Mouse (Mus musculus) kidney, postnatal 0 days (tissue): Measurements from ENCODE around the gene 2310022A10Rik. TPM values are rescaled to one million over a fixed set of nuclear protein-coding genes. Genes with fewer than 3 reads are reported as not detected.

Experiments
- ATAC-seq: fragments of 200-750 bp; cut with Nextera tagmentation; replicated peaks from 2 replicates; pipeline ENCODE4 v1.8.0; 2017; ENCODE audit warnings: low read depth, moderate number of reproducible peaks, moderate TSS enrichment, moderate library complexity; ENCODE audit not compliant: low FRiP score
- DNase-seq: peaks from one replicate; pipeline ENCODE4 v3.0.0-alpha.2; 2016; ENCODE audit warnings: low spot score
- H3K27ac ChIP-seq: fragments of 300-500 bp; sonication (generic); 2 replicates; pipeline ENCODE4 v1.5.1; 2014; ENCODE audit warnings: mild to moderate bottlenecking
- H3K27me3 ChIP-seq: fragments of 300-500 bp; sonication (generic); 2 replicates; pipeline ENCODE4 v1.6.1; 2014; ENCODE audit warnings: low read length, mixed read lengths; ENCODE audit not compliant: insufficient read depth
- H3K36me3 ChIP-seq: fragments of 300-500 bp; sonication (generic); 2 replicates; pipeline ENCODE4 v1.6.1; 2014; ENCODE audit warnings: low read length, mixed read lengths; ENCODE audit not compliant: insufficient read depth
- H3K4me1 ChIP-seq: fragments of 300-500 bp; sonication (generic); replicated peaks from 2 replicates; pipeline ENCODE4 v1.6.1; 2014; ENCODE audit warnings: antibody characterized with exemption, low read length, mixed read lengths; ENCODE audit not compliant: insufficient read depth
- H3K4me2 ChIP-seq: fragments of 300-500 bp; sonication (generic); 2 replicates; pipeline ENCODE4 v1.6.1; 2014; ENCODE audit warnings: mild to moderate bottlenecking, low read length, moderate library complexity, mixed read lengths
- H3K4me3 ChIP-seq: fragments of 300-500 bp; sonication (generic); replicated peaks from 2 replicates; pipeline ENCODE4 v1.5.1; 2014; ENCODE audit warnings: low read depth, low read length
- H3K9ac ChIP-seq: fragments of 300-500 bp; sonication (generic); 2 replicates; pipeline ENCODE4 v1.6.1; 2014; ENCODE audit warnings: low read depth, low read length
- H3K9me3 ChIP-seq: fragments of 300-500 bp; sonication (generic); replicated peaks from 2 replicates; pipeline ENCODE4 v1.6.1; 2016; ENCODE audit warnings: low read length, inconsistent platforms, mixed read lengths
- CTCF ChIP-seq: IDR thresholded peaks from 2 replicates; pipeline ENCODE4 v1.5.1; 2016; ENCODE audit warnings: antibody characterized with exemption, low read depth, mild to moderate bottlenecking, moderate library complexity
- WGBS: fragments of 180-500 bp; shearing (Covaris S2); extraction: QIAGEN DNeasy Blood & Tissue Kit; methylation state at CpG from one replicate; pipeline ENCODE4 v1.1.7; 2014; 5-methylcytosine and 5-hydroxymethylcytosine counted together
- polyA plus RNA-seq: library from polyadenylated mRNA; unstranded; fragments of >200 nt; fragmentation: Nextera tagmentation; extraction: Ambion mirVana; gene quantifications from 2 replicates; pipeline ENCODE4 v1.2.1, GENCODE M21; 2015

Gene 2310022A10Rik
- polyA plus RNA-seq, 1 experiment from 2014 or later, result 20.1 TPM

DNA sequence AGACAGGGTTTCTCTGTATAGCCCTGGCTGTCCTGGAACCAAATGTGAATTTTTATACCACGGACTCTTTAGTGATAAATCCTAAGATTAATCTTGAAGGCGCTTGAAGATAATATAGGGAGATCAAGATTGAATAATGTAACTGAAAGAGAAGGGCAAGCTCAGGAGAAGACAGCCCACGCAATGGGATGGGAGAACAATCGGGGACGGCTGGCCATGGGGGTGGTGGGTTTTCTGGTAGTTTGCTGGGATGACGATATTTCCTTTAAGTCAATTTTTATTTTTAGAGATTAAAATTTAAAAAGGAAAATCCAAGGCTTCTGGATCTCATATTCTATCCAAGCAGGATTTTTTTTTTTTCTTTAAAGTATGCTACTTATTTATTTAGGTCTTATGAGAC is 10.0 kb upstream of the 2310022A10Rik start:
- Histone ChIP-seq H3K4me1 (no peaks in the 10 kb centered on the region), H3K9ac (peak overlapping the region; percentile 53; the same call in 1 of the 2 replicates)
- WGBS, result 37% methylated on average over 6 of the region's 6 CpGs

DNA sequence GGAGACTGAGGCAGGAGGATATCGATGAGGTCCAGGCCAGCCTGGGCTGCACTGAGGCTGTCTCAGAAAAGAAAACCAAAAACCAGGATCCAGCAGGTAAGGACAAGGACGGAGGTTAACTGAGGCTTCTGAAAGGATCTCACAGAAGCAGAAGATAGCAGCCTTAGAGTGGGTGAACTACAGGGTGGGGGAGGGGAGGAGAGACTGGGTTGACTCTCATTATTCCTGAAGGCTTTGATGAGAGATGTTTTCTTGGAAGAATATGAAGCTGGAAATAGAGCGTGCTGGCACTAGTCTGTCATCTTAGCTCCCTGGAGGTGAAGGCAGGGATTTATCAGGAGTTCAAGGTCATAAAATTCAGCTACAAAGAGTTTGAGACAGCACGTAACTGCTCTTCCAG is 9.2 kb upstream of the 2310022A10Rik start:
- no peak overlapping the region for H3K9ac ChIP-seq
- no peak for TF ChIP-seq CTCF
- no peak for DNase-seq
- H3K4me3 ChIP-seq, result no peak overlapping the region
- no peak for ATAC-seq
- no peaks in the 10 kb centered on the region for H3K27me3 ChIP-seq
- no peaks in the 10 kb centered on the region for H3K9me3 ChIP-seq
- no peak overlapping the region for H3K27ac ChIP-seq
- H3K36me3 ChIP-seq, result 0 out of 2 replicates have a peak, but pooled peaks cover 7% of the 10 kb centered on the region
- H3K4me2 ChIP-seq, result no peak overlapping the region
- 88% methylated on average over 4 of the region's 4 CpGs for WGBS
- H3K4me1 ChIP-seq, result no peaks in the 10 kb centered on the region

More for the DNA sequence above, 10.0 kb upstream of the 2310022A10Rik start:
- no peak for ATAC-seq
- DNase-seq, result peak; percentile 6
- H3K36me3 ChIP-seq, result 0 out of 2 replicates have a peak, but pooled peaks cover 7% of the 10 kb centered on the region
- H3K4me2 ChIP-seq, result peak overlapping the region; percentile 76
- H3K9me3 ChIP-seq, result no peaks in the 10 kb centered on the region
- H3K27ac ChIP-seq, result 0 out of 2 replicates have a peak overlapping the region, but pooled peaks have one; percentile 2
- no peak for TF ChIP-seq CTCF
- no peaks in the 10 kb centered on the region for H3K27me3 ChIP-seq
- peak overlapping the region; percentile 45 for H3K4me3 ChIP-seq

DNA sequence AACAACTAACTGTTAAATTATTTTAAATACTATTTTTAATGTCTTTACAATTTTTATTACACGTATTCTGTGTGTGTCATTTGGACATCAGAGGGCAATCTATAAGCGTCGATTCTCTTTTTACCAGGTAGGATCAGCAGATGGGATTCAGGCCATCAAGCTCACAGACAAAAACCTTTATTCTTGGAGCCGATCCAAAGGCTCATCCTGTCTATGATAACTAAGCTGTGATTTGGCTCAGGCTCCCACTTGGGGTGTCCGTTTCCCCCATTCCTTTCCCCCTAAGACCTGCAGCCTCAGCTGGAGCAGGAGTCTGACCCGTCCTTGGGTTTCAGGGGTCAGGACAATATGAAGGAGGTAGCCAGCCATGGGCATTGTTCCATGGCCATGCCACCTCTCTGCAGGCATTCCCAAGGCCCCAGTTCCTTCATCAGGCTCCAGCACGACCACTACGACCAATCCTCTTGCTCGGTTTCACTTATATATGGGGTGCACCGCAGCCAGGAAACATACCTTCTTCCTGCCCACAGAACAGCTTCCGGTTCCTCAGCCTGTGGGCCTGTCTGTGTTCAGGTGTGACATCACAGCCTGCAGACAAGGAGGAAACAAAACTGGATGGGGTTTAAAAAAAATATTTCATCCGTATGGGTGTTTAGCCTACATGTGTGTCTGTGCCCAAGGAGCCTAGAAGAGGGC is 8.2 kb upstream of the 2310022A10Rik start:
- H3K4me2 ChIP-seq, result no peak overlapping the region
- H3K4me3 ChIP-seq, result no peak overlapping the region
- H3K36me3 ChIP-seq, result 0 out of 2 replicates have a peak, but pooled peaks cover 7% of the 10 kb centered on the region
- no peak overlapping the region for H3K9ac ChIP-seq
- no peaks in the 10 kb centered on the region for H3K9me3 ChIP-seq
- ATAC-seq (no peak), DNase-seq (no peak)
- TF ChIP-seq CTCF, result no peak
- 80% methylated on average over 12 of the region's 12 CpGs for WGBS
- H3K27me3 ChIP-seq, result no peaks in the 10 kb centered on the region
- no peak overlapping the region for H3K27ac ChIP-seq
- no peaks in the 10 kb centered on the region for H3K4me1 ChIP-seq

DNA sequence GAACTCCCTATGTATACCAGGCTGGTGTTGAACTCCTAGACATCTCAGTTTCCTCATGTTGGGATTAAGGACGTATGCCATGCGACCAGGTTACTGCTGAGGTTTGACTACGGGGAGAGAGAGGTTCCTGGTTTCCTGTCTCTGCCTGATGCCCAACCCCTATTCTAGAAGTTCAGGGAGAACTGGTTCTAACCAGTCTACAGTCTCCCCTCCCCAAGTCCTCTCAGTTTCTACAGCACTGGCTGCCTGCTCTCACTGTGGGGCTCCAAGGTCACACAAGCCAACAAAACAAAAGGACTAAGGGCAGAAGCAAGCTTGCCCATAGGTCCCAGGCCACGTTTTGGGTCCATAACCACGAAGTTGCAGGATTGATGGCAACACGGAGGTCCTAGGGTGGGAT is 3.4 kb upstream of the 2310022A10Rik start:
- Histone ChIP-seq H3K4me3 (no peak overlapping the region), H3K4me2 (no peak overlapping the region), H3K27me3 (no peaks in the 10 kb centered on the region), H3K9ac (no peak overlapping the region), H3K36me3 (no peaks in the 10 kb centered on the region), H3K9me3 (no peaks in the 10 kb centered on the region), H3K27ac (peak overlapping the region; percentile 36; the same call in 1 of the 2 replicates), H3K4me1 (0 out of 2 replicates have a peak, but pooled peaks cover 4% of the 10 kb centered on the region)
- TF ChIP-seq CTCF, result no peak
- no peak for DNase-seq
- ATAC-seq, result no peak
- 70% methylated on average over 6 of the region's 6 CpGs for WGBS

DNA sequence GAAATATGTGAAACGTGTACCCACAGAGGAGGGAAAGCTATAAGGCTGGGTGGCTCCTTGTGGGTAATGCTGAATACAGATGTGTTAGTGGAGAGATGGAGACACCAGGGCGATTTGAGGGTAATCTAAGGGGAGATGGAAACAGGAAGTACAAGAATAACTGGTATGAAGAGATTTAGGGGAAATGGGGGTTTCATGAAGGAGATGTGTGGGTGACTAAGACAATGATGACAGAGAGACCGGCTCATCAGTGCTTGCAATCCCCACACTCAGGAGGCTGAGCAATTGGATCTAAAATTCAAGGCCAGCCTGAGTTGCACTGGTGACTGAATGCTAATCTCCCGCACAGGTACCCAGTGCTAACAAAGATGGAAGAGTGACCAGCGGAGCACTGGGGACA is 963 bp upstream of the 2310022A10Rik start:
- Histone ChIP-seq H3K9ac (0 out of 2 replicates have a peak overlapping the region, but pooled peaks have one; percentile 59), H3K27ac (no peak overlapping the region), H3K9me3 (no peaks in the 10 kb centered on the region), H3K4me2 (peak overlapping the region; percentile 75), H3K4me1 (0 out of 2 replicates have a peak, but pooled peaks cover 4% of the 10 kb centered on the region), H3K4me3 (peak overlapping the region; percentile 72), H3K27me3 (no peaks in the 10 kb centered on the region), H3K36me3 (peaks cover 4% of the 10 kb centered on the region; the same call in 1 of the 2 replicates)
- ATAC-seq, result no peak
- DNase-seq, result no peak
- no peak for TF ChIP-seq CTCF
- WGBS, result 44% methylated on average over 5 of the region's 5 CpGs

DNA sequence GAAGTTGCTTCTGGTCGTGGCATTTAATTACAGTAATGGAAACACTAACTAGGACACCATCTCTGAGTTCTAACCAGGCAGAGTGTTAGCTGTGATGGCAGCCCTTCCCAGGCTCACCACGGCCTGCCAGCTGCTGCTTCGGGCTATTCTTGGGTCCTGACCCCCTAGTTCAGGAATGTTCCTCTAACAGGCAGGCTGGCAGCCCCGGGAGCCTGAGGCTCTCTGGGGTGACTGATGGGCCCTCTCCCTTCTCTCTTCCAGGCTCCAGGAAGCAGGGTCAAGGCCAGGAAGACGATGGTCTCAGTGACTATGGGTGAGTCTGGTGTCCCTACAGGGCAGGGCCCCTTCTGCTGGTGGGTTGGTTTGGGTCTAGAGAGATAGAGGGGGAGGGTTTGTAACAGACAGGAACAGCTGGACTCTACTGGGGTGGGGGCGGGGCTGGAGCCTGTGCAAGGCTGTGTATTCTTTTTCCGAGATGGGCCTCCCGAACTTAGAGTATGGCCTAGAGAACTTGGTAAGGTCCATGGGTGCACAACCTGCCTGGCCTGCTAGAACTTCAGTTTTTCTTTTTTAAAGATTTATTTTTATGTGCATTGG is 7.4 kb downstream of the 2310022A10Rik start:
- Histone ChIP-seq H3K9me3 (no peaks in the 10 kb centered on the region), H3K27ac (no peak overlapping the region), H3K4me3 (no peak overlapping the region), H3K4me2 (no peak overlapping the region), H3K27me3 (no peaks in the 10 kb centered on the region), H3K36me3 (peaks cover 21% of the 10 kb centered on the region), H3K9ac (no peak overlapping the region), H3K4me1 (no peaks in the 10 kb centered on the region)
- ATAC-seq (no peak), DNase-seq (no peak)
- 56% methylated on average over 8 of the region's 8 CpGs for WGBS
- TF ChIP-seq CTCF, result no peak
